19 mouse cellular contexts compared by ENCODE assay signal in the genomic region with DNA sequence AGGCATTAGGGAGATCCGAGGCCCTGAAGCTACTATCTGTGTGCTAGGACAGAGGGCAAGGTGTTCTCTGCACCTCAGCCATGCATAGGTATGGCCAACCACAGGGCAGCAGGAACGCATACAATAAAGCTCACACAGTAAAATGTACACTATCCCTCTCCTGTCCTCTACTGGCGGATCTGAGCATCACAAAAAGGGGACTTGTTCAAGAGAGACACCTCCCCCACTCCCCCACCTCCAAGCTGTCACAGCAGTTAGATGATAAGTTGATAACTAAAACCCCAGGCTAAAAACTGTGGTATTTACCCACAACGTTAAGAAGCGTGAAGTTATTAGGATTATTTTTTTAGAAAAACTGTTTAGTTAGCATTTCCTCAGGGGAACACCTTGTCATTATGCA.
DNase-seq lines count a peak whose midpoint lies in the region; ATAC-seq and TF ChIP-seq lines count a peak whose summit lies in the region.
"Had no signal": no experiment of that assay in that cellular context is flagged by ENCODE, and none has a peak within 500 bp of the region (broad histone marks: within the 10 kb centered on the region; RNA-seq: fewer than 3 reads in every experiment).

No protein-coding gene starts in this region.

- H3K36me3 ChIP-seq in liver, postnatal 0 days (replicated peaks; ENCODE audit: insufficient read depth, low read length), result no peaks in the 10 kb centered on the region
- H3K36me3 ChIP-seq in liver, embryonic 12.5 days, result no peaks in the 10 kb centered on the region
- H3K36me3 ChIP-seq: heart, embryonic 10.5 days; hindbrain, embryonic 13.5 days; stomach, embryonic 15.5 days had no signal

- no peak overlapping the region for H3K4me2 ChIP-seq in liver, postnatal 0 days (ENCODE audit: low read depth, low read length)
- H3K4me2 ChIP-seq in liver, embryonic 12.5 days, result no peak overlapping the region
- H3K4me2 ChIP-seq: forebrain, embryonic 13.5 days; hindbrain, embryonic 13.5 days; stomach, embryonic 15.5 days had no signal

- H3K9ac ChIP-seq in liver, postnatal 0 days (replicated peaks), result no peak overlapping the region
- no peak overlapping the region for H3K9ac ChIP-seq in liver, embryonic 12.5 days
- H3K9ac ChIP-seq: forebrain, embryonic 13.5 days; hindbrain, embryonic 13.5 days; stomach, embryonic 15.5 days had no signal

- TF ChIP-seq EP300 in liver, postnatal 0 days (IDR thresholded peaks at IDR 0.05; ENCODE audit: low read depth), result no peak

- H3K9me3 ChIP-seq in liver, postnatal 0 days (ENCODE audit: low read length), result no peaks in the 10 kb centered on the region
- 0 out of 2 replicates have a peak, but pooled peaks cover 5% of the 10 kb centered on the region for H3K9me3 ChIP-seq in liver, embryonic 12.5 days (replicated peaks)
- H3K9me3 ChIP-seq: heart, embryonic 10.5 days; stomach, embryonic 15.5 days had no signal

- H3K4me3 ChIP-seq in liver, postnatal 0 days (ENCODE audit: low read depth, low read length), result no peak overlapping the region
- no peak overlapping the region for H3K4me3 ChIP-seq in liver, embryonic 12.5 days
- H3K4me3 ChIP-seq: forebrain, embryonic 13.5 days; heart, embryonic 10.5 days; hindbrain, embryonic 13.5 days; stomach, embryonic 15.5 days had no signal

- no peak overlapping the region for H3K27ac ChIP-seq in liver, postnatal 0 days (ENCODE audit: low read depth)
- no peak overlapping the region for H3K27ac ChIP-seq in liver, embryonic 12.5 days
- H3K27ac ChIP-seq: forebrain, embryonic 13.5 days; heart, embryonic 10.5 days; hindbrain, embryonic 13.5 days; stomach, embryonic 15.5 days had no signal

- WGBS in liver, postnatal 0 days (ENCODE audit: insufficient replicate concordance), result 49% methylated on average over 5 of the region's 5 CpGs
- WGBS in liver, embryonic 12.5 days (ENCODE audit: insufficient replicate concordance), result 63% methylated on average over 5 of the region's 5 CpGs

- peaks cover 8% of the 10 kb centered on the region for H3K4me1 ChIP-seq in liver, postnatal 0 days (ENCODE audit: insufficient read depth)
- H3K4me1 ChIP-seq in liver, embryonic 12.5 days, result 0 out of 2 replicates have a peak, but pooled peaks cover 3% of the 10 kb centered on the region

- H3K27me3 ChIP-seq in liver, postnatal 0 days (ENCODE audit: insufficient read depth, low read length), result no peaks in the 10 kb centered on the region
- peaks cover 6% of the 10 kb centered on the region for H3K27me3 ChIP-seq in liver, embryonic 12.5 days (replicated peaks)
- H3K27me3 ChIP-seq: hindbrain, embryonic 13.5 days; stomach, embryonic 15.5 days had no signal

- no peak for ATAC-seq in CD4-positive, CD25-positive, alpha-beta regulatory T cell, adult 4 months
- ATAC-seq in liver, postnatal 0 days, result no peak
- ATAC-seq in liver, embryonic 12.5 days, result no peak
- ATAC-seq: forebrain, embryonic 13.5 days had no signal

- TF ChIP-seq CTCF in liver, postnatal 0 days (IDR thresholded peaks at IDR 0.05; ENCODE audit: low read depth), result peak; percentile 28

- DNase-seq in CD4-positive, CD25-positive, alpha-beta regulatory T cell, adult 2 months (ENCODE audit: low read depth, low spot score), result peak; percentile 30
- no peak for DNase-seq in liver, postnatal 0 days
- DNase-seq in thymus, postnatal 14 days, result peak; percentile 20
- no peak for DNase-seq in thymus, postnatal 10 days (ENCODE audit: low spot score in 2 of 2)
- peak; percentile 13 for DNase-seq in naive thymus-derived CD4-positive, alpha-beta T cell, adult 2 months (ENCODE audit: low read depth)
- DNase-seq in MN1 (ENCODE audit: low spot score), result no peak
- DNase-seq: cerebellum, adult 18-20 months; cerebellum, postnatal 36 days; gastrocnemius, postnatal 36 days; heart, postnatal 14 days; kidney, adult 2 months; layer of hippocampus, postnatal 36 days; right cerebral cortex, postnatal 14 days had no signal

Comparison
In these comparisons a context has a peak if more than half of its experiments do, and no peak if none do; other contexts are left out.
1. DNase-seq: peak in CD4-positive, CD25-positive, alpha-beta regulatory T cell, adult 2 months (single experiment), thymus, postnatal 14 days (single experiment) and naive thymus-derived CD4-positive, alpha-beta T cell, adult 2 months (single experiment); none in liver, postnatal 0 days (single experiment), thymus, postnatal 10 days (0 of 2) and MN1 (single experiment).